Mouse (Mus musculus): Measurements from ENCODE around the gene Ppp1r21. TPM values are rescaled to one million over a fixed set of nuclear protein-coding genes. Genes with fewer than 3 reads are reported as not detected.

Gene Ppp1r21
- polyA plus RNA-seq, 1 experiment from 2014 or later, result 47.2 TPM

GRCm38 (mm10) chr17:88595071-88595470 is 65.2 kb downstream of the Ppp1r21 start:
- no peaks in the 10 kb centered on the region for H3K27me3 ChIP-seq (ENCODE audit: control insufficient read depth, insufficient read depth, low read length)
- H3K4me3 ChIP-seq (replicated peaks; ENCODE audit: low read depth, low read length), result no peak overlapping the region
- no peaks in the 10 kb centered on the region for H3K36me3 ChIP-seq (ENCODE audit: control insufficient read depth, insufficient read depth, low read length)
- no peak overlapping the region for H3K9ac ChIP-seq (replicated peaks; ENCODE audit: low read length)
- H3K4me2 ChIP-seq (ENCODE audit: low read length), result no peak overlapping the region
- DNase-seq, result no peak
- ATAC-seq (ENCODE audit: low FRiP score, low TSS enrichment), result no peak
- H3K27ac ChIP-seq (replicated peaks; ENCODE audit: low read depth, low read length), result no peak overlapping the region
- 91% methylated on average over 4 of the region's 4 CpGs for WGBS
- peaks cover 4% of the 10 kb centered on the region for H3K4me1 ChIP-seq (ENCODE audit: control insufficient read depth, insufficient read depth, low read length)
- no peaks in the 10 kb centered on the region for H3K9me3 ChIP-seq (ENCODE audit: control insufficient read depth, low read length)

GRCm38 (mm10) chr17:88596068-88596467 is 66.2 kb downstream of the Ppp1r21 start:
- Histone ChIP-seq H3K4me1 (ENCODE audit: control insufficient read depth, insufficient read depth, low read length) (peaks cover 4% of the 10 kb centered on the region), H3K9ac (replicated peaks; ENCODE audit: low read length) (no peak overlapping the region), H3K27ac (replicated peaks; ENCODE audit: low read depth, low read length) (no peak overlapping the region), H3K36me3 (ENCODE audit: control insufficient read depth, insufficient read depth, low read length) (no peaks in the 10 kb centered on the region), H3K9me3 (ENCODE audit: control insufficient read depth, low read length) (no peaks in the 10 kb centered on the region), H3K27me3 (ENCODE audit: control insufficient read depth, insufficient read depth, low read length) (no peaks in the 10 kb centered on the region), H3K4me2 (ENCODE audit: low read length) (no peak overlapping the region), H3K4me3 (replicated peaks; ENCODE audit: low read depth, low read length) (no peak overlapping the region)
- WGBS, result 89% methylated on average over 4 of the region's 4 CpGs
- no peak for ATAC-seq (ENCODE audit: low FRiP score, low TSS enrichment)
- DNase-seq, result no peak

- no peak for ATAC-seq (ENCODE audit: low FRiP score, low TSS enrichment)
- Histone ChIP-seq H3K4me1 (ENCODE audit: control insufficient read depth, insufficient read depth, low read length) (peaks cover 4% of the 10 kb centered on the region), H3K4me2 (ENCODE audit: low read length) (peak overlapping the region; percentile 84), H3K27me3 (ENCODE audit: control insufficient read depth, insufficient read depth, low read length) (no peaks in the 10 kb centered on the region), H3K36me3 (ENCODE audit: control insufficient read depth, insufficient read depth, low read length) (no peaks in the 10 kb centered on the region), H3K9ac (replicated peaks; ENCODE audit: low read length) (peak overlapping the region; percentile 34; the same call in 1 of the 2 replicates), H3K27ac (replicated peaks; ENCODE audit: low read depth, low read length) (no peak overlapping the region), H3K9me3 (ENCODE audit: control insufficient read depth, low read length) (no peaks in the 10 kb centered on the region), H3K4me3 (replicated peaks; ENCODE audit: low read depth, low read length) (peak overlapping the region; percentile 44)
- WGBS, result 31% methylated on average over 16 of the region's 16 CpGs
- DNase-seq, result peak; percentile 89
These were observed 66.8 kb downstream of the Ppp1r21 start for GRCm38 (mm10) chr17:88596544-88597221.

GRCm38 (mm10) chr17:88597222-88598055 is 67.5 kb downstream of the Ppp1r21 start, which contains the start of gene Ston1:
Ston1 (plus strand) TSS chr17:88597684.
- Histone ChIP-seq H3K9me3 (ENCODE audit: control insufficient read depth, low read length) (no peaks in the 10 kb centered on the region), H3K27me3 (ENCODE audit: control insufficient read depth, insufficient read depth, low read length) (no peaks in the 10 kb centered on the region), H3K27ac (replicated peaks; ENCODE audit: low read depth, low read length) (peak within 1 kb of the TSS; percentile 57), H3K4me3 (replicated peaks; ENCODE audit: low read depth, low read length) (peak within 1 kb of the TSS; percentile 44), H3K4me2 (ENCODE audit: low read length) (peak within 1 kb of the TSS; percentile 84), H3K4me1 (ENCODE audit: control insufficient read depth, insufficient read depth, low read length) (peaks cover 4% of the 10 kb centered on the region), H3K36me3 (ENCODE audit: control insufficient read depth, insufficient read depth, low read length) (no peaks in the 10 kb centered on the region), H3K9ac (replicated peaks; ENCODE audit: low read length) (peak within 1 kb of the TSS; percentile 34)
- WGBS, result under 1% methylated on average over 41 of the region's 41 CpGs
- peak; percentile 89 for ATAC-seq (ENCODE audit: low FRiP score, low TSS enrichment)
- peak; percentile 65 for DNase-seq

GRCm38 (mm10) chr17:88598056-88598420 is 68.1 kb downstream of the Ppp1r21 start:
- 0 out of 2 replicates have a peak overlapping the region, but pooled peaks have one; percentile 34 for H3K9ac ChIP-seq (replicated peaks; ENCODE audit: low read length)
- no peaks in the 10 kb centered on the region for H3K9me3 ChIP-seq (ENCODE audit: control insufficient read depth, low read length)
- no peak overlapping the region for H3K27ac ChIP-seq (replicated peaks; ENCODE audit: low read depth, low read length)
- H3K36me3 ChIP-seq (ENCODE audit: control insufficient read depth, insufficient read depth, low read length), result no peaks in the 10 kb centered on the region
- DNase-seq (peak; percentile 9), ATAC-seq (ENCODE audit: low FRiP score, low TSS enrichment) (peak; percentile 14; the same call in 1 of the 2 replicates)
- H3K4me2 ChIP-seq (ENCODE audit: low read length), result peak overlapping the region; percentile 84
- peak overlapping the region; percentile 44 for H3K4me3 ChIP-seq (replicated peaks; ENCODE audit: low read depth, low read length)
- H3K27me3 ChIP-seq (ENCODE audit: control insufficient read depth, insufficient read depth, low read length), result no peaks in the 10 kb centered on the region
- WGBS, result 7% methylated on average over 5 of the region's 5 CpGs
- peaks cover 4% of the 10 kb centered on the region for H3K4me1 ChIP-seq (ENCODE audit: control insufficient read depth, insufficient read depth, low read length)

GRCm38 (mm10) chr17:88598570-88599368 is 68.9 kb downstream of the Ppp1r21 start:
- 20% methylated on average over 14 of the region's 14 CpGs for WGBS
- H3K27me3 ChIP-seq (ENCODE audit: control insufficient read depth, insufficient read depth, low read length), result no peaks in the 10 kb centered on the region
- no peaks in the 10 kb centered on the region for H3K36me3 ChIP-seq (ENCODE audit: control insufficient read depth, insufficient read depth, low read length)
- H3K4me2 ChIP-seq (ENCODE audit: low read length), result peak overlapping the region; percentile 84
- peak; percentile 20 for DNase-seq
- H3K4me3 ChIP-seq (replicated peaks; ENCODE audit: low read depth, low read length), result no peak overlapping the region
- no peak overlapping the region for H3K27ac ChIP-seq (replicated peaks; ENCODE audit: low read depth, low read length)
- no peaks in the 10 kb centered on the region for H3K9me3 ChIP-seq (ENCODE audit: control insufficient read depth, low read length)
- no peak overlapping the region for H3K9ac ChIP-seq (replicated peaks; ENCODE audit: low read length)
- no peak for ATAC-seq (ENCODE audit: low FRiP score, low TSS enrichment)
- peaks cover 4% of the 10 kb centered on the region for H3K4me1 ChIP-seq (ENCODE audit: control insufficient read depth, insufficient read depth, low read length)

GRCm38 (mm10) chr17:88600492-88601026 is 70.6 kb downstream of the Ppp1r21 start:
- H3K27ac ChIP-seq (replicated peaks; ENCODE audit: low read depth, low read length), result no peak overlapping the region
- no peaks in the 10 kb centered on the region for H3K36me3 ChIP-seq (ENCODE audit: control insufficient read depth, insufficient read depth, low read length)
- DNase-seq (no peak), ATAC-seq (ENCODE audit: low FRiP score, low TSS enrichment) (no peak)
- H3K9me3 ChIP-seq (ENCODE audit: control insufficient read depth, low read length), result no peaks in the 10 kb centered on the region
- no peaks in the 10 kb centered on the region for H3K27me3 ChIP-seq (ENCODE audit: control insufficient read depth, insufficient read depth, low read length)
- H3K9ac ChIP-seq (replicated peaks; ENCODE audit: low read length), result no peak overlapping the region
- 89% methylated on average over 8 of the region's 8 CpGs for WGBS
- H3K4me3 ChIP-seq (replicated peaks; ENCODE audit: low read depth, low read length), result no peak overlapping the region
- no peak overlapping the region for H3K4me2 ChIP-seq (ENCODE audit: low read length)
- H3K4me1 ChIP-seq (ENCODE audit: control insufficient read depth, insufficient read depth, low read length), result peaks cover 4% of the 10 kb centered on the region

GRCm38 (mm10) chr17:88603943-88604342 is 74.0 kb downstream of the Ppp1r21 start:
- no peak overlapping the region for H3K9ac ChIP-seq (replicated peaks; ENCODE audit: low read length)
- WGBS, result 90% methylated on average over 11 of the region's 11 CpGs

More at GRCm38 (mm10) chr17:88603943-88604342, 74.0 kb downstream of the Ppp1r21 start:
- ATAC-seq (ENCODE audit: low FRiP score, low TSS enrichment) (no peak), DNase-seq (no peak)
- H3K9me3 ChIP-seq (ENCODE audit: control insufficient read depth, low read length), result no peaks in the 10 kb centered on the region
- H3K4me2 ChIP-seq (ENCODE audit: low read length), result no peak overlapping the region
- no peaks in the 10 kb centered on the region for H3K36me3 ChIP-seq (ENCODE audit: control insufficient read depth, insufficient read depth, low read length)
- no peaks in the 10 kb centered on the region for H3K4me1 ChIP-seq (ENCODE audit: control insufficient read depth, insufficient read depth, low read length)
- no peak overlapping the region for H3K4me3 ChIP-seq (replicated peaks; ENCODE audit: low read depth, low read length)
- no peak overlapping the region for H3K27ac ChIP-seq (replicated peaks; ENCODE audit: low read depth, low read length)
- no peaks in the 10 kb centered on the region for H3K27me3 ChIP-seq (ENCODE audit: control insufficient read depth, insufficient read depth, low read length)

Data from midbrain, embryonic 14.5 days (tissue).